In genomic region chr9:43318661-43319060, GRCm38 (mm10) we compare ENCODE assay signal across 27 mouse cellular contexts. TPM values are rescaled to one million over a fixed set of nuclear protein-coding genes. Genes with fewer than 3 reads are reported as not detected.
DNase-seq lines count a peak whose midpoint lies in the region; ATAC-seq lines count a peak whose summit lies in the region.
"Had no signal": no experiment of that assay in that cellular context is flagged by ENCODE, and none has a peak within 500 bp of the region (broad histone marks: within the 10 kb centered on the region; RNA-seq: fewer than 3 reads in every experiment).

No protein-coding gene starts in this region.

- H3K4me3 ChIP-seq in embryonic facial prominence, embryonic 14.5 days (ENCODE audit: low read depth, low read length) = no peak overlapping the region
- no peak overlapping the region for H3K4me3 ChIP-seq in limb, embryonic 15.5 days
- H3K4me3 ChIP-seq: forebrain, embryonic 12.5 days; heart, embryonic 10.5 days; layer of hippocampus, adult 2 months; liver, embryonic 15.5 days; midbrain, embryonic 15.5 days; neural tube, embryonic 12.5 days had no signal

- no peak overlapping the region for H3K4me2 ChIP-seq in embryonic facial prominence, embryonic 14.5 days (ENCODE audit: low read depth, low read length)
- H3K4me2 ChIP-seq in limb, embryonic 15.5 days = no peak overlapping the region
- H3K4me2 ChIP-seq: forebrain, embryonic 12.5 days; hindbrain, embryonic 14.5 days; liver, embryonic 15.5 days; midbrain, embryonic 15.5 days; neural tube, embryonic 12.5 days had no signal

- H3K36me3 ChIP-seq in embryonic facial prominence, embryonic 14.5 days (ENCODE audit: control insufficient read depth, insufficient read depth, low read length) = no peaks in the 10 kb centered on the region
- no peaks in the 10 kb centered on the region for H3K36me3 ChIP-seq in limb, embryonic 15.5 days
- H3K36me3 ChIP-seq: forebrain, embryonic 12.5 days; heart, embryonic 10.5 days; liver, embryonic 15.5 days; midbrain, embryonic 15.5 days; neural tube, embryonic 12.5 days had no signal

- peak; percentile 32; the same call in 1 of the 2 replicates for ATAC-seq in embryonic facial prominence, embryonic 14.5 days (ENCODE audit: low read depth)
- no peak for ATAC-seq in limb, embryonic 15.5 days (ENCODE audit: insufficient number of reproducible peaks, low FRiP score, low TSS enrichment, low read depth)
- ATAC-seq: activated CD4-positive, CD25-positive, alpha-beta regulatory T cell, adult 4 months; inflammation-experienced regulatory T-cells, adult 6 months; midbrain, embryonic 15.5 days had no signal

- H3K4me1 ChIP-seq in embryonic facial prominence, embryonic 14.5 days (ENCODE audit: control insufficient read depth, insufficient read depth, low read length) = no peaks in the 10 kb centered on the region
- peaks cover 15% of the 10 kb centered on the region; the same call in 1 of the 2 replicates for H3K4me1 ChIP-seq in limb, embryonic 15.5 days
- H3K4me1 ChIP-seq: heart, embryonic 10.5 days; liver, embryonic 15.5 days; midbrain, embryonic 15.5 days; neural tube, embryonic 12.5 days had no signal

- H3K9ac ChIP-seq in embryonic facial prominence, embryonic 14.5 days (ENCODE audit: low read depth, low read length) = no peak overlapping the region
- H3K9ac ChIP-seq in limb, embryonic 15.5 days = no peak overlapping the region
- H3K9ac ChIP-seq: forebrain, embryonic 12.5 days; hindbrain, embryonic 14.5 days; liver, embryonic 15.5 days; midbrain, embryonic 15.5 days; neural tube, embryonic 12.5 days had no signal

- H3K27ac ChIP-seq in embryonic facial prominence, embryonic 14.5 days (replicated peaks; ENCODE audit: low read depth, low read length) = peak overlapping the region; percentile 56
- peak overlapping the region; percentile 73 for H3K27ac ChIP-seq in limb, embryonic 15.5 days
- H3K27ac ChIP-seq: forebrain, embryonic 12.5 days; heart, embryonic 10.5 days; hindbrain, embryonic 14.5 days; layer of hippocampus, adult 2 months; liver, embryonic 15.5 days; macrophage; midbrain, embryonic 15.5 days; neural tube, embryonic 12.5 days had no signal

- DNase-seq in lung, adult 18-20 months = peak; percentile 23 to 30
- DNase-seq in lung, postnatal 10 days = no peak
- peak; percentile 46 for DNase-seq in 3134 (ENCODE audit: extremely low read depth, insufficient read length, low spot score)
- peak; percentile 75 for DNase-seq in embryonic facial prominence, embryonic 14.5 days (ENCODE audit: low spot score)
- DNase-seq in spleen, postnatal 4 days (ENCODE audit: low spot score in 2 of 2) = no peak
- no peak for DNase-seq in spleen, adult 12 weeks (ENCODE audit: low spot score)
- DNase-seq: adrenal gland, adult 8-10 months; cerebellum, adult 11-12 months; cerebellum, postnatal 25 days; heart, postnatal 4 days; kidney, adult 2 months; kidney, postnatal 14 days; layer of hippocampus, postnatal 36 days; liver; right cerebral cortex, postnatal 14 days; spleen, adult 18-20 months had no signal

- no peaks in the 10 kb centered on the region for H3K27me3 ChIP-seq in embryonic facial prominence, embryonic 14.5 days (replicated peaks; ENCODE audit: control insufficient read depth, insufficient read depth, low read length)
- H3K27me3 ChIP-seq in limb, embryonic 15.5 days = no peaks in the 10 kb centered on the region
- H3K27me3 ChIP-seq: forebrain, embryonic 12.5 days; liver, embryonic 15.5 days; midbrain, embryonic 15.5 days; neural tube, embryonic 12.5 days had no signal

- 77% methylated on average over 10 of the region's 10 CpGs for WGBS in embryonic facial prominence, embryonic 14.5 days
- 44% methylated on average over 10 of the region's 10 CpGs for WGBS in limb, embryonic 15.5 days

- H3K9me3 ChIP-seq in embryonic facial prominence, embryonic 14.5 days (ENCODE audit: control insufficient read depth, low read length) = no peaks in the 10 kb centered on the region
- no peaks in the 10 kb centered on the region for H3K9me3 ChIP-seq in limb, embryonic 15.5 days
- H3K9me3 ChIP-seq: forebrain, embryonic 12.5 days; heart, embryonic 10.5 days; liver, embryonic 15.5 days; midbrain, embryonic 15.5 days; neural tube, embryonic 12.5 days had no signal

RNA-seq across cellular contexts. Expression of gene Trim29, which starts 8.0 kb away (rescaled TPM):
- polyA plus RNA-seq in embryonic facial prominence, embryonic 14.5 days (2014; fragmentation: Nextera tagmentation; extraction: Ambion mirVana) = 37.1 and 43.5 TPM in 2 replicates
- polyA plus RNA-seq in limb, embryonic 15.5 days (2015; fragmentation: Nextera tagmentation; extraction: Ambion mirVana) = 177 and 186 TPM in 2 replicates
- polyA plus RNA-seq: activated CD4-positive, CD25-positive, alpha-beta regulatory T cell, adult 4 months; hindbrain, embryonic 14.5 days; inflammation-experienced regulatory T-cells, adult 6 months had no signal

Comparison
In these comparisons a context has a peak if more than half of its experiments do, and no peak if none do; other contexts are left out.
1. DNase-seq: peak in lung, adult 18-20 months (2 of 2), 3134 (single experiment) and embryonic facial prominence, embryonic 14.5 days (single experiment); none in lung, postnatal 10 days (single experiment), spleen, postnatal 4 days (0 of 2) and spleen, adult 12 weeks (single experiment).